Mouse (Mus musculus): ENCODE results near the gene Wnt9a. TPM values are rescaled to one million over a fixed set of nuclear protein-coding genes. Genes with fewer than 3 reads are reported as not detected.

The Wnt9a gene
- polyA plus RNA-seq, 1 experiment from 2014 or later = 1.4 TPM

DNA sequence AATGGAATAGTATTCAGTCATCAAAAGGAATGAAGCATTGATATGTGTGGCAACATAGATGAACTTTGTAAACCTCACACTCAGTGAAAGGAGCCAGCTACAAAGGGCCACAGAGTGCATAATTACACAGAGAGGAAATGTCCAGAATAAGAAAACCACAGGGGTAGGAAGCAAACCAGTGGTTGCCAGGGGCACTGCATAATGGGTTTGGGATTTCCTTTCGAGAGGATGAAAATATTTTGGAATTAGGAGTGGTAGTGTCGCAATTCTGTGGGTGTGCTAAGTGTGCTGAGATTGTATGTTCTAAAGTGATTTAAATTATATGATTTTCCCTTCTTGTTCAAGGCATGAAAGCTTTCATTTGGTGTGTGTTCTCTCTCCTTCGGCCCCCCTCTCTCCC, 32.5 kb upstream of the Wnt9a start:
- no peak for ATAC-seq
- Histone ChIP-seq H3K4me3 (ENCODE audit: low read depth, low read length) (no peak overlapping the region), H3K9ac (ENCODE audit: low read length) (no peak overlapping the region), H3K27me3 (replicated peaks; ENCODE audit: control insufficient read depth, insufficient read depth, low read length) (no peaks in the 10 kb centered on the region), H3K4me2 (ENCODE audit: low read length) (no peak overlapping the region), H3K4me1 (ENCODE audit: control insufficient read depth, insufficient read depth, low read length) (no peaks in the 10 kb centered on the region), H3K36me3 (ENCODE audit: control insufficient read depth, insufficient read depth, low read length) (no peaks in the 10 kb centered on the region), H3K27ac (ENCODE audit: low read depth, low read length) (no peak overlapping the region), H3K9me3 (replicated peaks; ENCODE audit: control insufficient read depth, low read length) (no peaks in the 10 kb centered on the region)
- 66% methylated on average over 3 of the region's 3 CpGs for WGBS
- DNase-seq (ENCODE audit: low spot score) = no peak

DNA sequence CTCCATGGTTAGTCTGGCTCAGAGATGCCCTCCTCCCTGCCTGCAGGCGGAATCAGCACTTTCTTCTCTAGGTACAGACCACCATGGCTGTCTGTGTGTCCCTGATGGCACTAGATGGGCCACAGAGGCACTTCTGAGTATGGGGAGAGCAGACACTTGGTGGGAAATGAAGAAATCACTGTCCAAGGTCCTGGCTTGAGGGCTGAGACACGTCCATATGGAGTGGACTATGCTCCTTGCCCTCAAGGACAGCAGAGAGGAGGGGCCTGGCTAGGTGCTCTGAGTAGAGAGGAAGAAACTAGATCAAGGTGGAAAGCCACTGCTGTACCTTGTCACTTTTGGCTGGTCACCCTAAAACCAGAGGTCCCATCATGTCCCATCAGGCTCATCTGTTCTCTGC, 29.9 kb upstream of the Wnt9a start:
- Histone ChIP-seq H3K4me3 (ENCODE audit: low read depth, low read length) (no peak overlapping the region), H3K36me3 (ENCODE audit: control insufficient read depth, insufficient read depth, low read length) (no peaks in the 10 kb centered on the region), H3K4me1 (ENCODE audit: control insufficient read depth, insufficient read depth, low read length) (no peaks in the 10 kb centered on the region), H3K9ac (ENCODE audit: low read length) (no peak overlapping the region), H3K9me3 (replicated peaks; ENCODE audit: control insufficient read depth, low read length) (no peaks in the 10 kb centered on the region), H3K27ac (ENCODE audit: low read depth, low read length) (no peak overlapping the region), H3K27me3 (replicated peaks; ENCODE audit: control insufficient read depth, insufficient read depth, low read length) (no peaks in the 10 kb centered on the region), H3K4me2 (ENCODE audit: low read length) (no peak overlapping the region)
- DNase-seq (ENCODE audit: low spot score) (no peak), ATAC-seq (no peak)
- WGBS = 38% methylated on average over 2 of the region's 2 CpGs

DNA sequence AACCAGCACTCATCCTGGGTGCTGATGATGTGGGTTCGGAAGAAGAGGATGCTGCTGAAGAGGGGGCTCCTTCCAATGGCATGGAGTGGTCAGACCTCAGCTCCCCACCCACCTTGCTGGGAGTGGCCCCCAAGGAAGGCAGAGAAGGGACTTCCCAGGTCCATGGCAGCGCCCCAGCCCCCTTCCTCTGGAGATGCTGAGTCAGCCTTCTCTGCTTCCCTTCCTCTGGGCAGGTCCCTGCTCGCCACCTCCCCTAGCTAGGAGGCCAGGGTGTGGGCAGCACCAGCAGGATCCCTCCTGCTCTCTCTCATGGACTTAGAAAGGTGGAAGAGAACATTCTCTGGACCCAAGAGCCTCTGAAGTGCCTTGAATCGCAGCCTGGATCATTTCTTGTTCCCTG, 28.7 kb upstream of the Wnt9a start:
- no peak overlapping the region for H3K27ac ChIP-seq (ENCODE audit: low read depth, low read length)
- H3K4me1 ChIP-seq (ENCODE audit: control insufficient read depth, insufficient read depth, low read length) = no peaks in the 10 kb centered on the region
- H3K36me3 ChIP-seq (ENCODE audit: control insufficient read depth, insufficient read depth, low read length) = no peaks in the 10 kb centered on the region
- H3K9ac ChIP-seq (ENCODE audit: low read length) = no peak overlapping the region
- no peaks in the 10 kb centered on the region for H3K9me3 ChIP-seq (replicated peaks; ENCODE audit: control insufficient read depth, low read length)
- 66% methylated on average over 4 of the region's 4 CpGs for WGBS
- no peak overlapping the region for H3K4me3 ChIP-seq (ENCODE audit: low read depth, low read length)
- no peak overlapping the region for H3K4me2 ChIP-seq (ENCODE audit: low read length)
- DNase-seq (ENCODE audit: low spot score) (no peak), ATAC-seq (no peak)
- no peaks in the 10 kb centered on the region for H3K27me3 ChIP-seq (replicated peaks; ENCODE audit: control insufficient read depth, insufficient read depth, low read length)

DNA sequence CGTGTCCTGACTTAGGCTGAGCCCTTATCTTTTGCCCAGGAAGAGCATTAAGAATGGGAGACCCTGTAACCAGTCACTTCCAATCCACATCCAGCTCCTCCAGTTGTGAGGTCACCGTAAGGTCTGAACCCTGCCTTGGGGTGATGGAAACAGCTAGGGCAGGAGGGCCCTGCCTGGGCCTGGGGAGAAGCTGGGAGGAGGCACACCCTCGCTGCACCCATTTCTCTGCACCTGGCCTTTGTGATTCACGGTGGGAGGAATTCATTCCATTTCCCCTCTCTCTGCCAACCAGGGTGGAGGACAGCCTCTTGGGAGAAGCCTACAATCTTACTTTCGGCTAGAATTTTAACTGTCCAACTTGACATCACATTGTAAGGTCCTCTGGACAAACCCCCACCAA, 24.6 kb upstream of the Wnt9a start:
- Histone ChIP-seq H3K36me3 (ENCODE audit: control insufficient read depth, insufficient read depth, low read length) (no peaks in the 10 kb centered on the region), H3K4me2 (ENCODE audit: low read length) (no peak overlapping the region), H3K9ac (ENCODE audit: low read length) (no peak overlapping the region), H3K27me3 (replicated peaks; ENCODE audit: control insufficient read depth, insufficient read depth, low read length) (peaks cover 11% of the 10 kb centered on the region), H3K4me3 (ENCODE audit: low read depth, low read length) (no peak overlapping the region), H3K4me1 (ENCODE audit: control insufficient read depth, insufficient read depth, low read length) (no peaks in the 10 kb centered on the region), H3K9me3 (replicated peaks; ENCODE audit: control insufficient read depth, low read length) (no peaks in the 10 kb centered on the region), H3K27ac (ENCODE audit: low read depth, low read length) (no peak overlapping the region)
- no peak for DNase-seq (ENCODE audit: low spot score)
- ATAC-seq = no peak
- WGBS = 78% methylated on average over 5 of the region's 5 CpGs

DNA sequence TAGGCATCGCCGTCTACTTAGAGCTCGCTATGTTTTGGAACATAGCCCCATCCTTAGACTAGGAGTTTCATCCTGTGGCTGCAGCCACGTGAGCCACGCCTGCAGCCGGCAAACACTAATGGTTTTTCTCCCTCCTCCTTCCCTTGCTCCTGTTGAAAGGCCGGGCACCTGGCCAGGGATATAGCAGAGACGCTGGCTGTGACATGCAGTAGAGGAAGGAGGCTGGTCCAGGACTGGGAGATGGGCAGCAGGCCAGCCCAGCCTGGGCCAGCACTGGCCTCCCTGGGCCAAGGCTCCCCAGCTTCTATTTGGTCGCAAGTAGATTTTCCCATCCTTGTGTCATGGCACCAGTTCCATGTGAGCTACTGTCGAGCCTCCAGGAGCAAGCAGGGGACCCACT, 23.8 kb upstream of the Wnt9a start:
- Histone ChIP-seq H3K27ac (ENCODE audit: low read depth, low read length) (no peak overlapping the region), H3K4me1 (ENCODE audit: control insufficient read depth, insufficient read depth, low read length) (no peaks in the 10 kb centered on the region), H3K36me3 (ENCODE audit: control insufficient read depth, insufficient read depth, low read length) (no peaks in the 10 kb centered on the region), H3K4me2 (ENCODE audit: low read length) (no peak overlapping the region), H3K27me3 (replicated peaks; ENCODE audit: control insufficient read depth, insufficient read depth, low read length) (peaks cover 19% of the 10 kb centered on the region), H3K9ac (ENCODE audit: low read length) (no peak overlapping the region), H3K4me3 (ENCODE audit: low read depth, low read length) (no peak overlapping the region), H3K9me3 (replicated peaks; ENCODE audit: control insufficient read depth, low read length) (no peaks in the 10 kb centered on the region)
- ATAC-seq = no peak
- peak; percentile 82 for DNase-seq (ENCODE audit: low spot score)
- WGBS = 58% methylated on average over 10 of the region's 10 CpGs

DNA sequence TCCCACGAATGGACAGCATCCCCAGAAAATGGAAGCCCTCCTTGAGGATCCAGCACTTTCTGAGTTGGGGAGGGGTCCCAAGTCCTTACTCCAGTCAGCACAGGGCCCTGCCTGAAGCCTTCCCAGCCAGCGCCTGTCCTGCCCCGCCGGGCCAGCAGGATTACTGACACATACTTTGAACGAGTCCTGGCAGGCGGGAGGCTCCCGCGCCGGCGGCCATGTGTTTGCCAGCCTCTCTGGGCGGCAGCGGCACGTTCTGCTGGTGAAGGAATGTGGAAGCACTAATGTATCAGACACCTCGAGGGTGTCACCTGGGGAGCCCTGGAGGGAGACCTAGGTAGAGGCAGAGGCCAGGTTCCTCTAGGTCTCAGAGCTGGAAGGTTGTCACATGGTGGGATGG, 22.6 kb upstream of the Wnt9a start:
- Histone ChIP-seq H3K4me1 (ENCODE audit: control insufficient read depth, insufficient read depth, low read length) (no peaks in the 10 kb centered on the region), H3K27ac (ENCODE audit: low read depth, low read length) (no peak overlapping the region), H3K9ac (ENCODE audit: low read length) (no peak overlapping the region), H3K4me3 (ENCODE audit: low read depth, low read length) (no peak overlapping the region), H3K27me3 (replicated peaks; ENCODE audit: control insufficient read depth, insufficient read depth, low read length) (peaks cover 31% of the 10 kb centered on the region), H3K36me3 (ENCODE audit: control insufficient read depth, insufficient read depth, low read length) (no peaks in the 10 kb centered on the region), H3K9me3 (replicated peaks; ENCODE audit: control insufficient read depth, low read length) (no peaks in the 10 kb centered on the region), H3K4me2 (ENCODE audit: low read length) (no peak overlapping the region)
- DNase-seq (ENCODE audit: low spot score) (no peak), ATAC-seq (no peak)
- WGBS = 12% methylated on average over 14 of the region's 14 CpGs

DNA sequence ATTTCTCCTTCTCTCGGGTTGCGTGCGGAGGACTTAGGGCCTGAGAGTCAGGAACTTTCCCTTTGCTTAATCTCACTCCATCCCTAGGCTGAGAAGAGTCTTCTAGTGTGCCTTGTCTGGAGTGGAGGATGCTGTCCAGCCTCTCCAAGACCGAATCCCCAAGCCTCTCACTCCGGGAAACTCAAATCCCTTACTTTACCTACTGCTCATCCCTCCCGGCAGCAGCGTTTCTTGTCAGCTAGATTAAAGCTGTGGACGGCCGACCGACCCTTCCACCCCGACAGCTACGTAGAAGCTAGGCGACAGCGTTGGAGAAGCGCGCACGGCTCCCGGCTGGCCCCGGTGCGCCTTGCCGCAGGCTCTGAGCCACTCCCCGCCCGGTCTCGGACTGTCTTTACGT, 17.0 kb upstream of the Wnt9a start:
- 1% methylated on average over 25 of the region's 25 CpGs for WGBS
- no peaks in the 10 kb centered on the region for H3K9me3 ChIP-seq (replicated peaks; ENCODE audit: control insufficient read depth, low read length)

DNA sequence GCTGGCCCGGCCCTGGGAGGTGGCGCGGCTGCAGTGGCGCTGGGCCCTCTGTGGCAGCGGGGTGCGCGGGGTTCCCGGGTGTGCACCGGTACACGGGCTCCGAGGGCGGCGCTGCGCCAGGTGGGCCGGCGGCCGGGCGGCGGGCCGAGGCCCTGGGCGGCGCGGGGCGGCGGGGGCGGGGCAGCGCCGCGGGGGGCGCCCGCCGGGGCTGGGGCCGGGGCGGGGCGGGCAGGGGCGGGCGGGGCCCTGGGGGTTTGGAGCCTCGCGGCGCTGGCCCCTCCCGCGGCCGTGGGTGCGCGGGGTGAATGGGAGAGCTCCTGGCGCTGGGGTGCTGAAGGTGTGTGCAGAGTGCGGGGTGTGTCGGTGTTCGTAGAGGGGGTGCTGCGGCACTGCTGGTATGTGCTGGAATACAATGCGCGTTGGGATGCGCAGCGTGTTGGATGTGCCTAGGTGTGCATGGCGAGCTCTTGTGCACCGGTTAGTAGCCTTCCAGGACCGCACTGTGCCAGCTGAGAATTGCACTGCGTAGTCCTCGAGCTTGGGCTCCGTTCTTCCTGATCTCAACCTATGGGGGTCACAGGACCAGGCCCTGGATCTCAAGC, 15.9 kb upstream of the Wnt9a start, which contains the start of gene Wnt3a:
Wnt3a (minus strand) TSS at position 51 of the 602 bp plus-strand sequence.
- WGBS = 2% methylated on average over 39 of the region's 60 CpGs
- H3K9ac ChIP-seq (ENCODE audit: low read length) = no peak within 1 kb of the TSS
- H3K27ac ChIP-seq (ENCODE audit: low read depth, low read length) = no peak within 1 kb of the TSS
- H3K9me3 ChIP-seq (replicated peaks; ENCODE audit: control insufficient read depth, low read length) = no peaks in the 10 kb centered on the region
- H3K4me2 ChIP-seq (ENCODE audit: low read length) = peak within 1 kb of the TSS; percentile 41
- H3K4me3 ChIP-seq (ENCODE audit: low read depth, low read length) = peak within 1 kb of the TSS; percentile 19; the same call in 1 of the 2 replicates
- H3K36me3 ChIP-seq (ENCODE audit: control insufficient read depth, insufficient read depth, low read length) = no peaks in the 10 kb centered on the region
- no peaks in the 10 kb centered on the region for H3K4me1 ChIP-seq (ENCODE audit: control insufficient read depth, insufficient read depth, low read length)
- DNase-seq (ENCODE audit: low spot score) (no peak), ATAC-seq (no peak)
- peaks cover 71% of the 10 kb centered on the region for H3K27me3 ChIP-seq (replicated peaks; ENCODE audit: control insufficient read depth, insufficient read depth, low read length)

More for the DNA sequence above, 17.0 kb upstream of the Wnt9a start:
- H3K4me3 ChIP-seq (ENCODE audit: low read depth, low read length) = no peak overlapping the region
- ATAC-seq (no peak), DNase-seq (ENCODE audit: low spot score) (no peak)
- H3K27ac ChIP-seq (ENCODE audit: low read depth, low read length) = no peak overlapping the region
- H3K4me1 ChIP-seq (ENCODE audit: control insufficient read depth, insufficient read depth, low read length) = no peaks in the 10 kb centered on the region
- H3K36me3 ChIP-seq (ENCODE audit: control insufficient read depth, insufficient read depth, low read length) = no peaks in the 10 kb centered on the region
- no peak overlapping the region for H3K4me2 ChIP-seq (ENCODE audit: low read length)
- no peak overlapping the region for H3K9ac ChIP-seq (ENCODE audit: low read length)
- H3K27me3 ChIP-seq (replicated peaks; ENCODE audit: control insufficient read depth, insufficient read depth, low read length) = peaks cover 72% of the 10 kb centered on the region

DNA sequence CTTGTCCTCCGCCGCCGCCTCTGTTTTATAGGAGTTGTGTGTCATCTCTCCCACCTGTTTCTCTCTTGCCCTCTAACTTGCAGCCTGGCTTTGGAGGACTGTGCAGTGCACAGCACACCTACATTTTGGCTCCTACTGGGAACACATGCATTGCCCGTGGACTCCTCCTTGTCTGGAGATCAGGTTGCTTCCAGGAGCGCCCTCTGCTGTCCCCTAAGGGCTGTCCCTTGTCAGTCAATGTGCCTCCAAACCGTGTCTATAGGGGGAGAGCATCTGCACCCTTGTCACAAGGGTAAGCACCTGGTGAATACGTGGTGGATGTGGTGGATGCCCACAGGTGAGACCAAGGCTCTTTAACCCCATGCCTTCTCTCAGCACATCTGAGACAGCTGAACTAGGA, 13.1 kb upstream of the Wnt9a start:
- no peak for ATAC-seq
- no peaks in the 10 kb centered on the region for H3K36me3 ChIP-seq (ENCODE audit: control insufficient read depth, insufficient read depth, low read length)
- H3K9me3 ChIP-seq (replicated peaks; ENCODE audit: control insufficient read depth, low read length) = no peaks in the 10 kb centered on the region
- peak; percentile 67 for DNase-seq (ENCODE audit: low spot score)
- no peak overlapping the region for H3K4me2 ChIP-seq (ENCODE audit: low read length)
- no peaks in the 10 kb centered on the region for H3K4me1 ChIP-seq (ENCODE audit: control insufficient read depth, insufficient read depth, low read length)
- WGBS = 24% methylated on average over 7 of the region's 7 CpGs
- no peak overlapping the region for H3K4me3 ChIP-seq (ENCODE audit: low read depth, low read length)
- no peak overlapping the region for H3K9ac ChIP-seq (ENCODE audit: low read length)
- H3K27ac ChIP-seq (ENCODE audit: low read depth, low read length) = no peak overlapping the region
- peaks cover 64% of the 10 kb centered on the region for H3K27me3 ChIP-seq (replicated peaks; ENCODE audit: control insufficient read depth, insufficient read depth, low read length)

Measured in forebrain, embryonic 14.5 days (tissue).